Comparison of ENCODE assay signal across 8 mouse cellular contexts in the genomic region with DNA sequence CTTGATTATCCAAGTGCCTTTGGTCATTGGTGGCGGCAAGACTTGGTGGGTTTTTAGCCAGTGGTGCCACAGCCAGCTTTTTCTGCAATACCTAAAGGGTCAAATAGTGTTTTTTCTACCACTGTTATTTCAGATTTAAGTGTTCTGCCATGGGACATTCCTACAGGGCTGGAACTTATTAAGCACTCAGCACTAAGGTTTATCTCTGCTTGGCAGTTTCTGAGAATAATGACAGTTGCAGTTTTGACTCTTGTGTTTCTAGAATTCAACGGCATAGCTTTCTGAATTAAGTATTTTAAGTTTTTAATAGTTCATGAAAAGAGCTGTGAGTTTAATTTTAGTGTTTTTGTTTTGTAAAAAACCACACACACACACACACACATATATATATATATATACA. TPM values are rescaled to one million over a fixed set of nuclear protein-coding genes. Genes with fewer than 3 reads are reported as not detected.
DNase-seq lines count a peak whose midpoint lies in the region; ATAC-seq and TF ChIP-seq lines count a peak whose summit lies in the region.

No protein-coding gene starts in this region.

- no peak for DNase-seq in CH12.LX (ENCODE audit: extremely low read depth)
- peak in 2 of 3 experiments; percentile 36 to 64 for DNase-seq in liver, embryonic 14.5 days (ENCODE audit: low read depth in 3 of 3, low spot score in 3 of 3)
- no peak for DNase-seq in natural killer cell, adult 2 months (ENCODE audit: low spot score in 2 of 2)
- no peak for DNase-seq in frontal cortex, adult 2 months (ENCODE audit: extremely low spot score in 1 of 2, low spot score in 1 of 2)
- no peak for DNase-seq in embryo, embryonic 10 days (ENCODE audit: low spot score)

- WGBS in heart, embryonic 15.5 days, result 65% methylated on average over 2 of the region's 2 CpGs
- 39% methylated on average over 2 of the region's 2 CpGs for whole genome bisulfite sequencing in liver, embryonic 14.5 days (ENCODE audit: insufficient replicate concordance)

- H3K9ac ChIP-seq in CH12.LX (ENCODE audit: insufficient read depth, low read depth), result peak overlapping the region; percentile 88
- no peak overlapping the region for H3K9ac ChIP-seq in heart, embryonic 15.5 days
- H3K9ac ChIP-seq in liver, embryonic 14.5 days (replicated peaks), result peak overlapping the region; percentile 95

- ATAC-seq in erythroblast, adult 5-6 weeks (replicated peaks; ENCODE audit: low FRiP score, poor library complexity, severe bottlenecking), result no peak
- no peak for ATAC-seq in heart, embryonic 15.5 days (replicated peaks; ENCODE audit: insufficient number of reproducible peaks, insufficient read depth, low FRiP score, low read depth)
- ATAC-seq in liver, embryonic 14.5 days (ENCODE audit: insufficient read depth), result no peak

- no peak for TF ChIP-seq POLR2A in CH12.LX (IDR thresholded peaks at IDR 0.05; ENCODE audit: low read depth, low read length)

- dilution Hi-C loops in CH12.LX (cut with MboI; ENCODE audit: extremely low pct_ligation_motif_present, extremely low pct_unique_long_range_greater_than_20kb, low sequenced_read_pairs), result no loop called here

- no peaks in the 10 kb centered on the region for H3K27me3 ChIP-seq in erythroblast, embryonic 14.5 days (ENCODE audit: control insufficient read depth)
- H3K27me3 ChIP-seq in CH12.LX (replicated peaks), result no peaks in the 10 kb centered on the region
- no peaks in the 10 kb centered on the region for H3K27me3 ChIP-seq in heart, embryonic 15.5 days
- H3K27me3 ChIP-seq in liver, embryonic 14.5 days (ENCODE audit: control insufficient read depth, insufficient read depth, low read length), result no peaks in the 10 kb centered on the region

- no peaks in the 10 kb centered on the region for H3K9me3 ChIP-seq in erythroblast, embryonic 14.5 days (ENCODE audit: control insufficient read depth, low read length)
- H3K9me3 ChIP-seq in CH12.LX (replicated peaks; ENCODE audit: low read length), result no peaks in the 10 kb centered on the region
- H3K9me3 ChIP-seq in heart, embryonic 15.5 days (replicated peaks), result no peaks in the 10 kb centered on the region
- H3K9me3 ChIP-seq in liver, embryonic 14.5 days (ENCODE audit: control insufficient read depth, low read length), result no peaks in the 10 kb centered on the region

- H3K79me2 ChIP-seq in CH12.LX (replicated peaks; ENCODE audit: control insufficient read depth, extremely low read depth, insufficient read depth, poor library complexity, severe bottlenecking), result peaks cover 21% of the 10 kb centered on the region

- in situ Hi-C loops in CH12.LX (cut with MboI; ENCODE audit: low pct_ligation_motif_present, low pct_unique_long_range_greater_than_20kb, low sequenced_read_pairs), result no loop called here

- peaks cover 33% of the 10 kb centered on the region for H3K4me1 ChIP-seq in erythroblast, embryonic 14.5 days (ENCODE audit: control insufficient read depth)
- H3K4me1 ChIP-seq in CH12.LX (ENCODE audit: control insufficient read depth in 1 of 2, insufficient read depth in 2 of 2), result peaks cover 3 to 14% of the 10 kb centered on the region in 2 experiments; a peak in 2 of 4 replicates
- H3K4me1 ChIP-seq in heart, embryonic 15.5 days (replicated peaks), result peaks cover 13% of the 10 kb centered on the region
- H3K4me1 ChIP-seq in liver, embryonic 14.5 days (replicated peaks; ENCODE audit: control insufficient read depth in 2 of 2, insufficient read depth in 2 of 2, low read length in 1 of 2), result peaks cover 10 to 13% of the 10 kb centered on the region in 2 experiments

- H3K4me2 ChIP-seq in CH12.LX (ENCODE audit: insufficient read depth, low read depth, poor library complexity, severe bottlenecking), result peak overlapping the region; percentile 95
- peak overlapping the region; percentile 77 for H3K4me2 ChIP-seq in heart, embryonic 15.5 days
- H3K4me2 ChIP-seq in liver, embryonic 14.5 days (ENCODE audit: low read depth), result peak overlapping the region; percentile 70

- TF ChIP-seq RAD21 in CH12.LX (IDR thresholded peaks at IDR 0.05; ENCODE audit: low read depth, low read length), result no peak

- no peak overlapping the region for H3K27ac ChIP-seq in CH12.LX (ENCODE audit: insufficient read depth, low read depth)
- H3K27ac ChIP-seq in heart, embryonic 15.5 days, result no peak overlapping the region
- H3K27ac ChIP-seq in liver, embryonic 14.5 days, result peak overlapping the region; percentile 9

- TF ChIP-seq EP300 in CH12.LX (IDR thresholded peaks at IDR 0.05; ENCODE audit: low read length), result no peak
- peak; percentile 33; the same call in 1 of the 2 replicates for TF ChIP-seq EP300 in liver, embryonic 14.5 days (IDR thresholded peaks at IDR 0.05; ENCODE audit: low read depth)

- peaks cover 24% of the 10 kb centered on the region for H3K36me3 ChIP-seq in erythroblast, embryonic 14.5 days (ENCODE audit: control insufficient read depth)
- peaks cover 0 to 4% of the 10 kb centered on the region in 2 experiments for H3K36me3 ChIP-seq in CH12.LX (replicated peaks in 1 of 2; ENCODE audit: control insufficient read depth in 1 of 2, insufficient read depth in 1 of 2, low read length in 1 of 2)
- no peaks in the 10 kb centered on the region for H3K36me3 ChIP-seq in heart, embryonic 15.5 days
- H3K36me3 ChIP-seq in liver, embryonic 14.5 days (replicated peaks; ENCODE audit: control insufficient read depth, insufficient read depth, low read depth), result peaks cover 7% of the 10 kb centered on the region

- peak overlapping the region; percentile 99 for H3K4me3 ChIP-seq in erythroblast, embryonic 14.5 days (replicated peaks)
- H3K4me3 ChIP-seq in CH12.LX (replicated peaks in 1 of 3; ENCODE audit: low read depth in 2 of 3, low read length in 2 of 3, poor library complexity in 1 of 3), result peak overlapping the region; percentile 66 to 92 (median 75)
- H3K4me3 ChIP-seq in heart, embryonic 15.5 days, result peak overlapping the region; percentile 37
- peak overlapping the region; percentile 60 to 84 for H3K4me3 ChIP-seq in liver, embryonic 14.5 days (ENCODE audit: insufficient read depth in 1 of 2, low read depth in 2 of 2, low read length in 2 of 2)

- TF ChIP-seq CTCF in CH12.LX (conservative IDR thresholded peaks at IDR 0.05 in 1 of 2, IDR thresholded peaks at IDR 0.05 in 1 of 2; ENCODE audit: low read depth in 2 of 2, low read length in 2 of 2), result no peak
- no peak for TF ChIP-seq CTCF in liver, embryonic 14.5 days (IDR thresholded peaks at IDR 0.05; ENCODE audit: low read depth)

TF ChIP-seq in CH12.LX, 34 proteins besides CTCF, POLR2A, EP300 and RAD21:
- no peak for TF ChIP-seq E2F4 (IDR thresholded peaks at IDR 0.05; ENCODE audit: insufficient replicate concordance, low read depth, low read length)
- TF ChIP-seq MAX (IDR thresholded peaks at IDR 0.05; ENCODE audit: low read length), result no peak
- no peak for TF ChIP-seq KAT2A (IDR thresholded peaks at IDR 0.05; ENCODE audit: insufficient replicate concordance, low read length)

RNA-seq across cellular contexts. Expression of gene Ccdc71l, which starts 2.5 kb away (rescaled TPM):
- polyA plus RNA-seq in erythroblast, embryonic 14.5 days (2012), result 10.5 and 13.1 TPM in 2 replicates
- 103 and 130 TPM in 2 replicates for total RNA-seq in erythroblast, adult 5-6 weeks (2015; ENCODE audit: low replicate concordance)
- 160 and 171 TPM in 2 replicates for total RNA-seq in erythroblast, adult 5-6 weeks (2017; ENCODE audit: low replicate concordance)
- total RNA-seq in CH12.LX (2012; rRNA removed) (10.9 and 11.2 TPM in 2 replicates), CH12.LX (2014; rRNA removed) (22.6 and 23.7 TPM in 2 replicates)
- 11.9 and 12.2 TPM in 2 replicates for polyA plus RNA-seq in CH12.LX (2012; ENCODE audit: insufficient read length, low read depth)
- 2.6 and 3.2 TPM in 2 replicates for polyA plus RNA-seq in heart, embryonic 15.5 days (2015; fragmentation: Nextera tagmentation; extraction: Ambion mirVana)
- 10.4 and 11.4 TPM in 2 replicates for polyA plus RNA-seq in liver, embryonic 14.5 days (2012; rRNA removed)
- 6.6 and 7.4 TPM in 2 replicates for polyA plus RNA-seq in liver, embryonic 14.5 days (2014; fragmentation: Nextera tagmentation; extraction: Ambion mirVana)
- 8.1 and 8.7 TPM in 2 replicates for polyA plus RNA-seq in frontal cortex, adult 2 months (2012; rRNA removed)

Comparison
In these comparisons a context has a peak if more than half of its experiments do, and no peak if none do; other contexts are left out.
1. H3K4me3 ChIP-seq: peak in every context shown above with its lines; median percentile 99 in erythroblast, embryonic 14.5 days; 75 in CH12.LX; 72 in liver, embryonic 14.5 days; 37 in heart, embryonic 15.5 days.
2. DNase-seq: peak in liver, embryonic 14.5 days (2 of 3); none in CH12.LX (single experiment), natural killer cell, adult 2 months (0 of 2), frontal cortex, adult 2 months (0 of 2) and embryo, embryonic 10 days (single experiment).
3. Peak in every context shown above with its lines, with median percentiles within 50 percentile points of each other: H3K4me2 ChIP-seq.